Mouse (Mus musculus) embryonic stem cell, embryonic (primary cell): ENCODE results near the gene Cd244a.

Source experiments
- CTCF ChIA-PET, 4 experiments: fragments of 300-600 bp in 2 of 4; fragments of 350-600 bp in 2 of 4; sonication (Branson Sonifier 250); formaldehyde crosslinking; loops; one replicate each; lab custom pipeline; 2022; ENCODE audit warnings: inconsistent platforms in 2 of 4; lab: Charles Lee
- POLR2A ChIA-PET, 4 experiments: fragments of 300-600 bp in 2 of 4; fragments of 350-600 bp in 2 of 4; sonication (Branson Sonifier 250); formaldehyde crosslinking; loops; one replicate each; lab custom pipeline; 2022; ENCODE audit warnings: antibody characterized with exemption in 4 of 4, inconsistent platforms in 1 of 4; lab: Charles Lee

The Cd244a gene

DNA sequence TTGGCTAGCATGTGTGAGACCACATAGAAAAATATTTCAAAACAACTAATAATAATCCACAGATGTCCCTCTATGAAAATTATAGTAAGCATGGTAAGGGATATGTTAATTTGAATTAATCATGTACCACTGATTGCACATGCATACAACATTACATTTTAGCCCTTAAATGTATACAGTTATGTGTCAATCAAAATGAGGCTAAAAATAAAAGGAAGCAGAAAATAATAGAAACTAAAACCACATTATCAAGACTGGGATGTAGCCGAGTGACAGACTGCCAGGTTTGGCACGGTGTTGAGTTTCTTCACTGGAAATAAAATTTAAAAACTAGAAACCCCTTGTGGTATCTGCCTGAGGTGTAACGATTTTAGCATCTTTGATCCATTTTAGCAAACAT, 60.7 kb downstream of the Cd244a start:
- ChIA-PET POLR2A (no interaction called here), CTCF (no interaction called here)

DNA sequence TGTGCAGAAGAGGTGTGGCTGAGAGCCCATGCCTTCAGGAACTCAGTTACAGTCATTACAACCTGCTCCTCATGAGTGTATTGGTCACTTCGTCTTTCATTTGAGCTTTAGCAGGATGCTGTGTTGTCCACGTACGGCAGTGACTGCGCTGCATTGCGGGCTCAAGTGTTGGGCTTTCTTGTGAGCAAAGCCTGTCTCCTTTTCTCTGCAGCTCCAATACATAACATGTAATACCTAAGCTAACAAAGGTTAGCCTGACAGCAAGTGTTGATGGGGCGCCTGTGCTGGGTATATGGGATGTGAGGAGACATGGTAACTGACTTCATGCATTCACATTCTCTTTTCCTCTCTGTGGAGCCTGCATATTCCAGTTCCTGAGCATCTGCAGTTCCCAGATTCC, 61.1 kb downstream of the Cd244a start:
- CTCF ChIA-PET: no interaction called here
- POLR2A ChIA-PET: no interaction called here

DNA sequence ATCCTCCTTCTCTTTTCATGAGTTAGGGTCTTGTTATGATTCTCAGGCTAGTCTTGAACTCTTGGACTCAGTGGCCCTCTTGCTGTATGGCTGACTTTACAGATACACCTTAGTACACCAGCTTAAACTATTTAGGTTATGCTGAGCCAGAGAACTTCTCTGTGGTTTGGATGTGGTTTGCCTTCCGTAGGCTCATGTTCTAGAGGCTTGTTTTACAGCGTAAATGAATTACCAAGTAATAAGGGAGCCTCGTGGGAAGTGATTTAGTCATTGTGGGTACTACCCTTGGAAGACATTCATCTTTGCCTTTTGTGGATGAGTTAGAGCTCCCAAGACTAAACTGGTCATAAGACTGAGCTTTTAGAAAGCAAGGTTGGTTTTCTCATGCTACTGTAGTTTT, 68.8 kb downstream of the Cd244a start:
- ChIA-PET POLR2A (no interaction called here), CTCF (no interaction called here)

DNA sequence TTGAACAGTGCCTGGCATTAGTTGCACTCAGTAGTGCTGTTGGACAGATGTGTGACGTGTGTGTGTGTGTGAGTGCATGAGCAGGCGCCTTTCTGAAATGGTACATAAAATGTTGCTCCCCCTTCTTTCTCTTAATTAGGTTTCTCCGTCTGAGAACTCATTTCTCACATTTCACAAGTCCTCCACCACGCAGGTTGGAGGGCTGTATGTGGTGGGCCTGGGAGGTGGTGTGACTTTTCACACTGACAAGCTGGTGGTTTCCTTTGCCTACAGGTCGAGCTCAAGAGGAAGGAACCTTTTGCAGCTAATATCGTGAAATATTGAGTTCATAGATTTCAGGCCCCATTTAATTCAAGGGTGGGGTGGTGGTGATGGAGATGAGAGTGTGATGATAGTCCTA, 70.2 kb downstream of the Cd244a start:
- ChIA-PET POLR2A (no interaction called here), CTCF (interaction anchor here in 2 of 4 experiments (0.6 to 1.0 kb wide), 2 partner anchors 15 to 65 kb away, joined by 3 read pairs; no protein-coding TSS in a partner anchor)

DNA sequence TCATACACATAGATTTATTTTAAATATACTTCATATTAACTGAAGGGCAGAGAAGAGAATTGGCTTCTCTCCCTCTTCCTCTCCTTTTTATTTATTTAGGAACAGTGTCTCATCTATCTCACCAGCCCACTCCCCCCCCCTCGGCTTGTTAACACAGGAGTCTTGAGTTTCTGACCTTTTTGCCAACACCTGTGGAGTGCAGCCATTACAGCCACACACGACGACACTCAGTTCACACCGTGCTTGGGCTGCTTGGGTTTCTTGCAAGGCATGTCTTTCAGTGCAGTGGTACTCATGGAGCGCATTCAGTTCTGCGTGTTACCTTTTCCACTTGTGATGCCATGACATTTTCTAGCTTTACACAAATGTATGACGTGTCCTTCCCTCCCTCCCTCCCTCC, 71.0 kb downstream of the Cd244a start:
- ChIA-PET CTCF (interaction anchor here in 1 of 4 experiments (1.0 kb wide), 1 partner anchor 14 kb away, joined by 3 read pairs; no protein-coding TSS in a partner anchor), POLR2A (no interaction called here)

DNA sequence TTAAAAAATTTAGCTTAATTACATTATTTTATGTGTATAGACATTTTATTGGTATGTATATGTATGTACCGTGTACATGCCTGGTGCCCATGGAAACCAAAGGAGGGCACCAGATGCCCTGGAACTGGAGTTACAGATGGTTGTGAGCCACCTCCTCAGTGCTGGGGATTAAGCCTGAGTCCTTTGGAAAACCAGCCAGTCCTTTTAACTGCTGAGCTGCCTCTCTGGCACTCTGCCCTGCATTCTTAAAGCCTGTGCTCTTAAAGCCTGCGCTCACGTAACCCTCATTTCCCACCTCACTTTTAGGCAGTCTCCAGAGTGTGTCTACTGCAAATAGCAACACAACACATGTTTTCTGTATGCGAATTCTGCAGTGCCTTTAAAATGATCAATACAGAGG, 71.9 kb downstream of the Cd244a start:
- CTCF ChIA-PET: interaction anchor here in 1 of 4 experiments (1.0 kb wide), 1 partner anchor 67 kb away, joined by 4 read pairs; no protein-coding TSS in a partner anchor
- POLR2A ChIA-PET: interaction anchor here in 1 of 4 experiments (0.7 kb wide), 1 partner anchor 450 kb away, joined by 4 read pairs; no protein-coding TSS in a partner anchor

DNA sequence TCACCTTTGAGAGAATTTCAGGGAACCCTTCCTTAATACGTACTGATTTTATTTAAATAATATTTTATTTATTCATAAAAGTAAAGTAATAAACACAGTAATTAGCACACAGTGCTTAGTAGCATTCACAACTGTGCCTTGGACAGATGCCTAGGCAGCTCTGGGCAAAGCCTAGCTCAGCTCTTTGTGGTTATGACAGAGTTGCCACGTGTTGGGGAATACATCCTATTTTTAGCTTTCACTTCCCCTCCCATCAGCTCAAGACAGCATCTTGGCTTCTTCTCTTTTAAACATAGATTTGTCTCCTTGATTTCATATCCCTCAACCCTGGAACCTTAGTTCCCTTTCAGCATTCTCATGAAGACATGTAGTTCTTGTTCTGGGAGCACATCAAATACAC, 72.5 kb downstream of the Cd244a start:
- ChIA-PET POLR2A (interaction anchor here in 1 of 4 experiments (0.7 kb wide), 1 partner anchor 451 kb away, joined by 4 read pairs; no protein-coding TSS in a partner anchor), CTCF (interaction anchor here in 1 of 4 experiments (1.0 kb wide), 1 partner anchor 67 kb away, joined by 4 read pairs; no protein-coding TSS in a partner anchor)

DNA sequence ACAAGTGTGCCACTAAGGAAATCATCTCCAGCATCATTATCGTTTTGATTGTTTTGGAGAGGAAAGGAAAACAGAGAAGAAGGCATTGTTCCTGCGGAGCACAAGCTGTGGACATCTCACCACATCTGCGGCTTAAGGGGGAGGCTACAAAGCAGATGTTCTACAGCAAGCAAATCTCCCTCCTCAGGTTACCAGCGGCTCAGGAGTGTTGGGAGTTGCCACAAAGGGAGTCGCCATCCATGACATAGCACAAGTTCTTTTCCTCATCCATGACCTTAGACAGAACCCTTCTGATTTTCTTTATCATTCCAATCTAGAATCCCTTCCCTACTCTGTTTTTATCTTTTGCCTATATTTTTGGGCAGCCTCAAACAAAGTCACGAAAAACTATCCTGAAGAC, 76.7 kb downstream of the Cd244a start:
- ChIA-PET POLR2A (interaction anchor here in 1 of 4 experiments (0.6 kb wide), 1 partner anchor 726 kb away, joined by 3 read pairs; no protein-coding TSS in a partner anchor), CTCF (interaction anchor here in 1 of 4 experiments (1.4 kb wide), 1 partner anchor 25 kb away, joined by 4 read pairs; no protein-coding TSS in a partner anchor)

DNA sequence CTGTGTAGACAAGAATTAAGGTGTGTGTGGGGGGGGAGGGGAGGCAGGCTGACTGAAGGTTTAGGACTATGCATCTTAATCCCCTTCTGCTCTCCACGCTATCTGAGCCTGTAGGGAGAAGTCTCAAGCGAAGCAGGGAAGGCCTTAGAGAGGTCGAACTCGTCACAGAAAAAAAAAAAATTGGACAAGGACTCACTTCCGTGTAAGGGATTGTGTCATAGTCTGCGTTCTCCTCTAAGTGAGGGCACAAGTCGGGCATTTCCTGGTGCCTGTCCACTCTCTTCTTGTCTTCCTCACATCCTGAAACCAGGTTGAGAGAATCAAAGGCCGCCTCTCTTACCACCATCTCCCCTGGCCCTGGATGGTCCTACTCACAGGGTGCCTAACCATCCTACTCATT, 78.1 kb downstream of the Cd244a start:
- POLR2A ChIA-PET: no interaction called here

DNA sequence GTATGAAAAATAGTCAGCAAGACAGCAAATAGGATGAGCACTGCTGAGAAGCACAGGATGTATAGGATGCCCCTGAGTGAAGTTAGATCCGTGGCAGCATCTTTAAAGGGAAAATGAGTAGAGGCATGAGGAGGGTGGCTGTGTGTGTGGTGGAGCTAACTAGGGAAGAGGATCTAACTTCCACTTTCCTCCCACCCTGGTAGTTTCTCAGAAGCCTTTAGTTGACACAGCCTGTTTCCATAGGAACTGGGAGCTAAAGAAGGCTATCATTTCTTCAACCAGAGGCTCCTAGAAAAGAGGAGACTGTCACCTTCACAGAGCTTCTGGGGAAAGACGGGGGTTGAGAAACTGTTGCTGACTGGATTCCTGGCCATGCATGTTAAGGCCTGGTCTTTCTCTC, 79.7 kb downstream of the Cd244a start:
- ChIA-PET POLR2A (no interaction called here), CTCF (no interaction called here)

More for the DNA sequence above, 78.1 kb downstream of the Cd244a start:
- CTCF ChIA-PET: no interaction called here

DNA sequence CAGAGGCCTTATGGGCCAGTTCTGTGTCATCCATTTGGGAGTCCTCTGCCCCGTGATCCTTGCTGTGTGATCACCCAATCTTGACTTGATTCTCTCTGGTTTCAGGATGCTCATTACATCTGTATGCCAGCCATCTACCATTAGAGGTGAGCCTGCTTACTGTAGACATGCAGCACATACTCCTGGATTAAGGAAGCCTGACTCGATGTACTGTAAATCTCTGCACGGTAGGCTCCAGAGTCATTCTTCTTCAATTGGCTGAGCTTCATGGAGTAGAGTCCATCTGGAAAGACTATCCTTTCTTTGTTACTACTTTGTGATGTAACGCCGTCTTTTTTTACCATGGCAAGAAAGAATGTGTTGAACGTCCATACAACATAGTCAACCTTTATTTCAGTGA, 81.8 kb downstream of the Cd244a start:
- ChIA-PET POLR2A (no interaction called here), CTCF (interaction anchor here in 1 of 4 experiments (1.2 kb wide), 1 partner anchor 30 kb away, joined by 3 read pairs; no protein-coding TSS in a partner anchor)

DNA sequence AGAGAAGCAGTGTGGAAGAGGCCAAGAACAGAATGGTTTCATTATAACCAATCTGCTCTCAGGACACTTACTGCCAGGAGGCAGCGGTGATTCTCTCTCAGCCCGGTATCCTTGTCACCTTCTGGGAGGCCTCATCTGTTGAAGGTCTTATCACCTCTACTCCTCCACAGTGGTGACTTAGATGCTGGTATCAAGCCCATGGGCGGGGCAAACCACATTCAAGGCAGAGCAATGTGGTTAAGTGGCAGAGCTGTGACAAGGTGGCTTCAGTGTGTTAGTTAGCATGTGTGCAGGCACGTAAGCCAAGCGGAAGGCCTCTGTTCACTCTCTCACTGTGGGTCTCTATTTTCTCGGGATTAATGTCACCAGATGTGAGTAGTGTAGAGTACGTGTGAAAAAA, 84.6 kb downstream of the Cd244a start:
- ChIA-PET POLR2A (no interaction called here), CTCF (interaction anchor here in 1 of 4 experiments (1.1 kb wide), 1 partner anchor 14 kb away, joined by 3 read pairs; no protein-coding TSS in a partner anchor)

DNA sequence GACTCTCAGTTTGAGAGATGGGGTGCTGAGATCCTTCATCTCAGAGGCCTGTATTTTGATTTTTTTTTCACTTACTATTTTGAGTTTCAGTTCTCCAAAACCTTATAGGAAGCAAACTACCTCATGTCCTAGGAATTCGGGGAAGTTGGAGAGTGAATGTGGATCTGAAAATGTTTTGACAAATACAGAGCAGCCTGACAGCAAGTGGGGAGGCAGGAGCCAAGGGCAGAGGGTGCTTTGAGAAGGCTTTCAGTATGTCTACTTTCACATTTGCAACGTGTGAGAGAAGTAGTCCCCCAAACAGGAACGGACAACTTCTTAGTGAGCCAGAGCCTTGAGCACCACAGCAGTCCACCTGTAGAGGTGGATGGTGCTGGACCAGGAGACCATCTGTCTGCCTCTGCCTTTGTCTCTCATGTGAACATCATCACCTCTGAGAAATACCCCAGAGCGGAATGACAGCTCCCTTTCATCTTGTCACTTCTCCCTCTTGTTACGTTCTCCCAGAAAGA, 87.5 kb downstream of the Cd244a start:
- CTCF ChIA-PET: no interaction called here
- POLR2A ChIA-PET: interaction anchor here in 1 of 4 experiments (0.6 kb wide), 1 partner anchor 65 kb away, joined by 3 read pairs; no protein-coding TSS in a partner anchor

DNA sequence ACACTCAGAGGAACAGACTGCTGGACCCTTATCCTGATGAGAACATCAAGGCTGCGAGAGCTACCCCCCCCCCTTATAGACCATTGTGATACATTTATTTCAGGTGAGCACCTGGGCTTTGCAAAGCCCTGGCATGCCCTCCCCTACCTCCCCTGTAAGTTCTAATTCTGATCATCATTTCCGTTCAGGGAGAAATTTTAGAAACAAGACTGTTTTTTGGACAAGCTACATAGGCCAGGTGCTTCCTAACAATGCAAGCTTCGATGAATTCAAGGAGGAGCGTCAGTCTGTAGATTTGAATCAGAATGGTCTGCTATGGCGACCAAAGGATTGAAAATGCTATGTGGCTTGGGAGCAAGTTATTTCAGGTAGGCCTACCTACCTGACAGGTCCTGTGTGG, 88.7 kb downstream of the Cd244a start:
- POLR2A ChIA-PET: no interaction called here
- CTCF ChIA-PET: interaction anchor here in 1 of 4 experiments (0.6 kb wide), 1 partner anchor 696 kb away, joined by 4 read pairs; no protein-coding TSS in a partner anchor

DNA sequence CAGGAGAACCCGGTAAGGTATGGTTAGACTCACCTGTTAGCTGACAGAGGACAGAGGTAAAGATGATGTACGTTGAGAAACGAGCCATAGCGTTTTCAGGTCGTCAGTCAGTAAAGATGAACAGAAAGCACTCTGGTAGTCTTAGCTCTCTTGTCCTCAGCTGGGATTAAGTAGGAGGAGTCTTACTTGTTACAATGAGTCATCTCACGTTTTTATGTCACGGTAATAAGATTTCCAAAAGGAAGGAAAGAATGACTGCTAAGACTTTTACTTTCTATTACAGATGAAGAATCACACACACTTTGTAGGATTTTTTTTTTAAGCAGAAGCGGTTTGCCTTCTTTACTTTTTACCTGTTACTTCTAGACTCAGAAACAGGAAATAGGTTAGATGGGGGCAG, 89.8 kb downstream of the Cd244a start:
- ChIA-PET POLR2A (interaction anchor here in 2 of 4 experiments (0.5 to 0.7 kb wide), 2 partner anchors 31 to 804 kb away, joined by 3 read pairs; no protein-coding TSS in a partner anchor), CTCF (interaction anchor here in 1 of 4 experiments (0.7 kb wide), 1 partner anchor 57 kb away, joined by 10 read pairs; no protein-coding TSS in a partner anchor)

DNA sequence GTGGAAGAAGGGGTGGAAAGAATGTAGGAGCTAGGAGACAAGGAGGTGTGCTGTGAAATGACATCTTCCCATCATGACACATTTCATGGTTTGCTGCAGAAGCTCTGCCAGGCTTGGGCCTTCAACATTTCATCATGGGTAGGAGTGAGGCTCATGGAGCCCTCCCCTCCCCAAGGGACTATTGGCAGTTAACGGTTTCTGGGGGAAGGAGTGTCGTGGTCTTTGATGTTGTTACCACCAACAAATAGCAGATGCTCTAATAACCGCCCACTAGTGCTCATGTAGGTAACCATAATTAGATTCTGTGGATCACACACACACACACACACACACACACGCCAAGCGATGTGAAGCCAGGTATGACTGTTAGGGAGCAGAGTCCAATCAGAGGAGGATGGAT, 93.7 kb downstream of the Cd244a start, which contains the start of gene Slamf7:
TSS of gene Slamf7 (minus strand) at position 302 of the 400 bp plus-strand sequence.
- CTCF ChIA-PET: no interaction called here
- POLR2A ChIA-PET: no interaction called here

DNA sequence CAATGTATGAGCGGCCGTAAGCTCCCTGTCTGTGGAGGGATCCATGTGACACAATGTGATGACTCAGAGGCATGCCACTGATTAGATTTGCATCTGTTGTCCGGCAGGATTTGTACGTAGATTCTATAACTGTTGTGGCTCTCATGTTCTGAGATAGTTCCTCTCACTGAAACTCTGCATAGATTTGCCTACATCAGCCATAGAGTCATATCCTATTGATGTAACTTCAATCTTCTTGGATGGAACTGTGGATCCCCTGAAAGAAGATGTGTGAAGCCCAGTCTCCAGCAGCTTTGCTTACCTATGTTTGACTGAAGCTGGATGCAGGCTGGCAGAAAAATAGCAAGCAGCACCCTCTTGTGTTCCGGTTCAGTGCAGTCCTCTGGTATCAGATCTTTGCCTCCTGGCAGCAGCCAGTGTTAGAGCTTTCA, 99.6 kb downstream of the Cd244a start:
- POLR2A ChIA-PET: interaction anchor here in 1 of 4 experiments (0.7 to 1.0 kb wide), 2 partner anchors 218 to 325 kb away, joined by 3 to 5 read pairs; no protein-coding TSS in a partner anchor
- CTCF ChIA-PET: no interaction called here
